Mouse (Mus musculus) MEL (cell line): ENCODE measurements around the gene Nup93. TPM values are rescaled to one million over a fixed set of nuclear protein-coding genes. Genes with fewer than 3 reads are reported as not detected.
A peak's percentile ranks its signal among the peaks of the same experiment; 100 is the strongest.

Experiments
- DNase-seq: peaks from one replicate; pipeline ENCODE4 v3.0.0; 2011; ENCODE audit warnings: low read depth, low spot score
- H3K27ac ChIP-seq: 2 replicates; pipeline ENCODE4 v1.5.1; 2012; ENCODE audit warnings: low read depth, mild to moderate bottlenecking, control low read depth, low read length, moderate library complexity; ENCODE audit not compliant: control insufficient read depth
- H3K27me3 ChIP-seq, 2 experiments: fragments of 150-350 bp in 1 of 2; sonication (generic) in 1 of 2; 2 replicates each; pipeline ENCODE4 v1.6.1; 2012; ENCODE audit warnings: low read length in 2 of 2, mild to moderate bottlenecking in 2 of 2, improper control_type of control experiment in 1 of 2, moderate library complexity in 1 of 2; ENCODE audit not compliant: insufficient read depth in 2 of 2, control insufficient read depth in 1 of 2
- H3K36me3 ChIP-seq, 2 experiments: 2 replicates each; pipeline ENCODE4 v1.6.1; 2012 to 2014; ENCODE audit warnings: low read length in 2 of 2, improper control_type of control experiment in 1 of 2, inconsistent platforms in 1 of 2, mild to moderate bottlenecking in 1 of 2; ENCODE audit not compliant: insufficient read depth in 2 of 2, control insufficient read depth in 1 of 2
- H3K4me1 ChIP-seq, 2 experiments: fragments of 150-350 bp in 1 of 2; sonication (generic) in 1 of 2; 2 replicates each; pipeline ENCODE4 v1.6.1; 2012; ENCODE audit warnings: low read length in 2 of 2, improper control_type of control experiment in 1 of 2, mild to moderate bottlenecking in 1 of 2; ENCODE audit not compliant: insufficient read depth in 2 of 2, control insufficient read depth in 1 of 2
- H3K4me3 ChIP-seq, 2 experiments: fragments of 150-350 bp in 1 of 2; sonication (generic) in 1 of 2; 2 replicates each; pipeline ENCODE4 v1.5.1; 2012; ENCODE audit warnings: low read depth in 2 of 2, low read length in 2 of 2, mild to moderate bottlenecking in 2 of 2, moderate library complexity in 2 of 2, control low read depth in 1 of 2, improper control_type of control experiment in 1 of 2; ENCODE audit not compliant: control insufficient read depth in 1 of 2, insufficient read depth in 1 of 2
- H3K79me2 ChIP-seq: 2 replicates; pipeline ENCODE4 v1.6.1; 2012; ENCODE audit warnings: mild to moderate bottlenecking, low read length, moderate library complexity; ENCODE audit not compliant: control insufficient read depth, poor library complexity, insufficient read depth
- H3K9ac ChIP-seq: 2 replicates; pipeline ENCODE4 v1.6.1; 2012; ENCODE audit warnings: low read depth, mild to moderate bottlenecking, control low read depth, low read length, moderate library complexity; ENCODE audit not compliant: control insufficient read depth, poor library complexity, severe bottlenecking
- H3K9me3 ChIP-seq: fragments of 150-350 bp; sonication (generic); replicated peaks from 2 replicates; pipeline ENCODE4 v1.6.1; 2012; ENCODE audit warnings: mild to moderate bottlenecking, low read length, improper control_type of control experiment, moderate library complexity; ENCODE audit not compliant: insufficient read depth
- BHLHE40 ChIP-seq: IDR thresholded peaks from 2 replicates; pipeline ENCODE4 v1.6.1; 2012; ENCODE audit warnings: low read depth, mild to moderate bottlenecking, inconsistent platforms, low read length, improper control_type of control experiment, borderline replicate concordance
- CHD1 ChIP-seq: IDR thresholded peaks from 2 replicates; pipeline ENCODE4 v1.6.1; 2012; ENCODE audit warnings: low read depth, mild to moderate bottlenecking, inconsistent platforms, low read length, improper control_type of control experiment
- CHD2 ChIP-seq: IDR thresholded peaks from 2 replicates; pipeline ENCODE4 v1.6.1; 2011; ENCODE audit warnings: low read length, improper control_type of control experiment
- ELF1 ChIP-seq: IDR thresholded peaks from 2 replicates; pipeline ENCODE4 v1.6.1; 2014; ENCODE audit warnings: low read depth, mild to moderate bottlenecking, inconsistent platforms, low read length, improper control_type of control experiment, moderate library complexity
- ETS1 ChIP-seq: IDR thresholded peaks from 2 replicates; pipeline ENCODE4 v1.6.1; 2012; ENCODE audit warnings: low read depth, mild to moderate bottlenecking, inconsistent platforms, low read length, improper control_type of control experiment, moderate library complexity
- GABPA ChIP-seq: IDR thresholded peaks from 2 replicates; pipeline ENCODE4 v1.6.1; 2012; ENCODE audit warnings: low read depth, mild to moderate bottlenecking, inconsistent platforms, low read length, improper control_type of control experiment, moderate library complexity
- GATA1 ChIP-seq: IDR thresholded peaks from 2 replicates; pipeline ENCODE4 v1.6.1; 2011; ENCODE audit warnings: low read depth, low read length, improper control_type of control experiment
- HCFC1 ChIP-seq: IDR thresholded peaks from 2 replicates; pipeline ENCODE4 v1.6.1; 2012; ENCODE audit warnings: low read depth, mild to moderate bottlenecking, inconsistent platforms, low read length, improper control_type of control experiment, moderate library complexity
- MAFK ChIP-seq: IDR thresholded peaks from 2 replicates; pipeline ENCODE4 v1.6.1; 2011; ENCODE audit warnings: low read depth, mild to moderate bottlenecking, low read length, improper control_type of control experiment, borderline replicate concordance
- MAX ChIP-seq: IDR thresholded peaks from 2 replicates; pipeline ENCODE4 v1.6.1; 2011; ENCODE audit warnings: low read length, improper control_type of control experiment
- MAZ ChIP-seq: IDR thresholded peaks from 2 replicates; pipeline ENCODE4 v1.6.1; 2012; ENCODE audit warnings: low read depth, mild to moderate bottlenecking, inconsistent platforms, low read length, improper control_type of control experiment
- MEF2A ChIP-seq: IDR thresholded peaks from 2 replicates; pipeline ENCODE4 v1.6.1; 2014; ENCODE audit warnings: low read depth, mild to moderate bottlenecking, inconsistent platforms, low read length, improper control_type of control experiment; ENCODE audit not compliant: poor library complexity, insufficient replicate concordance, severe bottlenecking; ENCODE audit errors: extremely low read depth
- MXI1 ChIP-seq: IDR thresholded peaks from 2 replicates; pipeline ENCODE4 v1.6.1; 2011; ENCODE audit warnings: mild to moderate bottlenecking, low read depth, low read length, improper control_type of control experiment
- MYC ChIP-seq: IDR thresholded peaks from 2 replicates; pipeline ENCODE4 v1.6.1; 2011; ENCODE audit warnings: low read depth, mild to moderate bottlenecking, low read length, improper control_type of control experiment, moderate library complexity
- NRF1 ChIP-seq: IDR thresholded peaks from 2 replicates; pipeline ENCODE4 v1.6.1; 2014; ENCODE audit warnings: low read depth, mild to moderate bottlenecking, inconsistent platforms, low read length, improper control_type of control experiment, moderate library complexity; ENCODE audit not compliant: poor library complexity, insufficient read depth, severe bottlenecking
- POLR2A ChIP-seq, 2 experiments: IDR thresholded peaks; 2 replicates each; pipeline ENCODE4 v1.6.1; 2011 to 2012; ENCODE audit warnings: low read length in 2 of 2, mild to moderate bottlenecking in 2 of 2, control low read depth in 1 of 2, improper control_type of control experiment in 1 of 2, low read depth in 1 of 2, moderate library complexity in 1 of 2; ENCODE audit not compliant: control insufficient read depth in 1 of 2, insufficient read depth in 1 of 2, poor library complexity in 1 of 2
- POLR2AphosphoS2 ChIP-seq: IDR thresholded peaks from 2 replicates; pipeline ENCODE4 v1.6.1; 2011; ENCODE audit warnings: low read length, improper control_type of control experiment
- POLR2AphosphoS5 ChIP-seq: IDR thresholded peaks from 2 replicates; pipeline ENCODE4 v1.6.1; 2012; ENCODE audit warnings: low read depth, borderline replicate concordance, mild to moderate bottlenecking, inconsistent platforms, low read length, moderate library complexity, mixed read lengths
- RCOR1 ChIP-seq: IDR thresholded peaks from 2 replicates; pipeline ENCODE4 v1.6.1; 2012; ENCODE audit warnings: low read depth, mild to moderate bottlenecking, inconsistent platforms, low read length, improper control_type of control experiment
- SIN3A ChIP-seq: IDR thresholded peaks from 2 replicates; pipeline ENCODE4 v1.6.1; 2012; ENCODE audit warnings: low read length, improper control_type of control experiment, inconsistent platforms
- SMC3 ChIP-seq: IDR thresholded peaks from 2 replicates; pipeline ENCODE4 v1.6.1; 2011; ENCODE audit warnings: low read depth, low read length, improper control_type of control experiment
- UBTF ChIP-seq: IDR thresholded peaks from 2 replicates; pipeline ENCODE4 v1.6.1; 2012; ENCODE audit warnings: low read depth, mild to moderate bottlenecking, inconsistent platforms, low read length, improper control_type of control experiment, moderate library complexity, borderline replicate concordance; ENCODE audit not compliant: insufficient read depth
- ZC3H11A ChIP-seq: IDR thresholded peaks from 2 replicates; pipeline ENCODE4 v1.6.1; 2012; ENCODE audit warnings: low read depth, mild to moderate bottlenecking, inconsistent platforms, low read length, improper control_type of control experiment
- ZMIZ1 ChIP-seq: IDR thresholded peaks from 2 replicates; pipeline ENCODE4 v1.6.1; 2012; ENCODE audit warnings: low read depth, mild to moderate bottlenecking, inconsistent platforms, low read length, improper control_type of control experiment, moderate library complexity
- polyA plus RNA-seq, 2 experiments: library from polyadenylated mRNA; stranded (reverse) in 1 of 2; unstranded in 1 of 2; fragments of >175 nt in 1 of 2; fragments of >200 nt in 1 of 2; gene quantifications; 2 replicates each; pipeline versions ENCODE4 v1.2.1 to v1.2.4; 2012; ENCODE audit warnings: low replicate concordance in 2 of 2, low read depth in 1 of 2; ENCODE audit not compliant: insufficient read length in 2 of 2, insufficient read depth in 1 of 2, missing spikeins in 1 of 2
- total RNA-seq: library from RNA; depleted of rRNA; stranded (reverse); fragments of 300-350 nt; gene quantifications from 2 replicates; pipeline ENCODE4 v1.2.3, GENCODE M21; 2012

The Nup93 gene
- total and polyA plus RNA-seq, 3 experiments: 71.6 to 292 (median 110) TPM

GRCm38 (mm10) chr8:94210225-94210624 is 4.1 kb upstream of the Nup93 start:
- TF ChIP-seq ELF1 (no peak), MAFK (no peak), ZC3H11A (no peak), POLR2AphosphoS2 (no peak), RCOR1 (no peak), SMC3 (no peak), GATA1 (no peak)
- H3K9me3 ChIP-seq: no peaks in the 10 kb centered on the region
- no peak overlapping the region for H3K4me3 ChIP-seq
- DNase-seq: no peak
- peaks cover 0 to 6% of the 10 kb centered on the region in 2 experiments; a peak in 2 of 4 replicates for H3K4me1 ChIP-seq
- peaks cover 8% of the 10 kb centered on the region for H3K79me2 ChIP-seq
- peaks cover 0 to 5% of the 10 kb centered on the region in 2 experiments; a peak in 2 of 4 replicates for H3K36me3 ChIP-seq
- H3K27me3 ChIP-seq: peaks cover 3 to 4% of the 10 kb centered on the region in 2 experiments; a peak in 3 of 4 replicates
- H3K9ac ChIP-seq: no peak overlapping the region
- H3K27ac ChIP-seq: no peak overlapping the region

- Histone ChIP-seq H3K36me3 (peaks cover 0 to 12% of the 10 kb centered on the region in 2 experiments; a peak in 2 of 4 replicates), H3K9me3 (no peaks in the 10 kb centered on the region), H3K27me3 (peaks cover 3 to 4% of the 10 kb centered on the region in 2 experiments; a peak in 3 of 4 replicates), H3K9ac (peak overlapping the region; percentile 74), H3K4me1 (peaks cover 0 to 15% of the 10 kb centered on the region in 2 experiments; a peak in 2 of 4 replicates), H3K79me2 (peaks cover 28% of the 10 kb centered on the region), H3K27ac (no peak overlapping the region), H3K4me3 (peak overlapping the region; percentile 68 to 70)
- no peak for DNase-seq
- TF ChIP-seq POLR2AphosphoS5 (no peak), CHD1 (no peak)
Measured at GRCm38 (mm10) chr8:94213819-94214218, 545 bp upstream of the Nup93 start.

- no peaks in the 10 kb centered on the region for H3K27me3 ChIP-seq
- no peak overlapping the region for H3K4me3 ChIP-seq
- H3K9me3 ChIP-seq: no peaks in the 10 kb centered on the region
- H3K27ac ChIP-seq: no peak overlapping the region
- DNase-seq: no peak
- peaks cover 4% of the 10 kb centered on the region; the same call in 1 of the 2 replicates for H3K79me2 ChIP-seq
- H3K36me3 ChIP-seq: peaks cover 0 to 6% of the 10 kb centered on the region in 2 experiments; a peak in 2 of 4 replicates
- H3K9ac ChIP-seq: no peak overlapping the region
- H3K4me1 ChIP-seq: no peaks in the 10 kb centered on the region
- TF ChIP-seq MAFK (no peak), ZMIZ1 (no peak), POLR2A (IDR thresholded peaks at IDR 0.05; ENCODE audit: control insufficient read depth in 1 of 2, insufficient read depth in 1 of 2, low read depth in 1 of 2, low read length in 2 of 2, poor library complexity in 1 of 2) (no peak), MAZ (no peak), GABPA (no peak), MAX (no peak), HCFC1 (no peak), BHLHE40 (no peak), NRF1 (no peak), MEF2A (no peak), POLR2AphosphoS2 (no peak), MXI1 (no peak), GATA1 (no peak), ETS1 (no peak), CHD2 (no peak), SIN3A (no peak), MYC (no peak), UBTF (no peak)
Measured at GRCm38 (mm10) chr8:94227381-94227939, 13.1 kb downstream of the Nup93 start.
